In the genomic region with DNA sequence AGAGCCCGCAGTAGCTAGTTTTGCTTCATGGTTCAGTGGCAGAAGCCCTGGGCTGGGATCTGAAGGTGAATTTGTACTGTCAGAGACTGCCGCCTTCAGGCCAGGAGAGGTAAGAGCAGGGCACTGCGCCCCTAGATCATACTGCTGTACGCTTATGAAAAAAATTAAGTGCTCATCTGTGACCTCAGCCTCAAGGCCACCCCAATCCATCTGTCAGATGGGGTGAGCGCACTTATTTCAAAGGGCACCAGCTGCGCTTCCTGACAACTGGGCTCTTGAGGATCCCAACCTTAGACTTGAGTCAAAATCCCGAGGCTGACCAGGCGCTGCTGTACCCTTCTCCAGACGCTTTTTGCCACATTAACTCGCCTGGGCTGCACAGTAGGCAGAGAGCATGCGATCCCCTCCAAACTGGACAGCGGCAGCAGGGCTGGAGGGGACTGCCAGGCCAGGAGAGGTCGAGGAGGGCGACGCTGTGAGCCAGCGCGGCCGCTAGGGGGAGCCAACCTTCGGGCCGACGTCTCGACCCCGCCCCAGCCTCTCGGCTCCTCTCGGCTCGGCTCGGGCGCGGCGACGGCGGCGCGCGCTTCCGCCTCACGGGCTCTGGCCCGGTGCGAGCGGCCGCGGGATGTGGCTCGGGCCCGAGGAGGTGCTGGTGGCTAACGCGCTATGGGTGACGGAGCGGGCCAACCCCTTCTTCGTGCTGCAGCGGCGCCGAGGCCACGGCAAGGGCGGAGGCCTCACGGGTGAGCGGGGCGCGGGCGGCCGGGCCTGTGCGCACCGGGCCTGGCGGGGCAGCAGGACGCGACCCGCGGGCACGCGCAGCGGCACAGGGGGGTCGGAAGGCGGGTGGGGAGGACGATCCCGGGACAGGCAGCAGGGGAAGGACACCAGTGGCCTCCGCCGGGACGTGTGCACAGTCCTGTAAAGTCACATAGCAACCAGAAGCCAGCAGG, we compare ENCODE assay signal across 8 mouse cellular contexts. TPM values are rescaled to one million over a fixed set of nuclear protein-coding genes. Genes with fewer than 3 reads are reported as not detected.
DNase-seq lines count a peak whose midpoint lies in the region; ATAC-seq lines count a peak whose summit lies in the region.

TSS of gene Tbc1d9b (plus strand) at position 586 of the 956 bp plus-strand sequence.

- no peaks in the 10 kb centered on the region for H3K9me3 ChIP-seq in hindbrain, embryonic 16.5 days (ENCODE audit: control insufficient read depth, low read length)

- under 1% methylated on average over 70 of the region's 77 CpGs for WGBS in hindbrain, embryonic 16.5 days
- WGBS in macrophage (ENCODE audit: missing documents): 1% methylated on average over 74 of the region's 77 CpGs

- H3K4me1 ChIP-seq in hindbrain, embryonic 16.5 days (ENCODE audit: control insufficient read depth, insufficient read depth, low read depth, low read length): peaks cover 11% of the 10 kb centered on the region

- no peaks in the 10 kb centered on the region for H3K27me3 ChIP-seq in hindbrain, embryonic 16.5 days (replicated peaks; ENCODE audit: control insufficient read depth, insufficient read depth, low read length)

- H3K27ac ChIP-seq in hindbrain, embryonic 16.5 days (ENCODE audit: low read depth, low read length): peak within 1 kb of the TSS; percentile 88
- H3K27ac ChIP-seq in macrophage: peak within 1 kb of the TSS; percentile 82

- peak; percentile 85 for DNase-seq in T-cell, adult 2 months (ENCODE audit: low spot score)
- DNase-seq in cerebellum, postnatal 36 days: peak; percentile 93 to 94
- DNase-seq in gastrocnemius, adult 18-20 months (ENCODE audit: low spot score): peak; percentile 90
- peak; percentile 85 to 88 for DNase-seq in left cerebral cortex, adult 18-20 months (ENCODE audit: low spot score in 2 of 2)
- DNase-seq in right cerebral cortex, adult 18-20 months: peak; percentile 86
- DNase-seq in urinary bladder, postnatal 10 days (ENCODE audit: low spot score): peak; percentile 71

- peak within 1 kb of the TSS; percentile 76 for H3K4me2 ChIP-seq in hindbrain, embryonic 16.5 days (ENCODE audit: low read length)

- H3K4me3 ChIP-seq in hindbrain, embryonic 16.5 days (ENCODE audit: low read length): peak within 1 kb of the TSS; percentile 81
- H3K4me3 ChIP-seq in macrophage (ENCODE audit: inconsistent target): peak within 1 kb of the TSS; percentile 79

- ATAC-seq in hindbrain, embryonic 16.5 days: peak; percentile 91

- H3K9ac ChIP-seq in hindbrain, embryonic 16.5 days (ENCODE audit: low read depth, low read length): peak within 1 kb of the TSS; percentile 99

- H3K36me3 ChIP-seq in hindbrain, embryonic 16.5 days (ENCODE audit: control insufficient read depth, insufficient read depth, low read length): no peaks in the 10 kb centered on the region
- H3K36me3 ChIP-seq in macrophage (ENCODE audit: inconsistent target): peaks cover 7% of the 10 kb centered on the region

- H3K79me2 ChIP-seq in macrophage (ENCODE audit: inconsistent target): peaks cover 40% of the 10 kb centered on the region

RNA-seq across cellular contexts. Expression of gene Tbc1d9b, which starts in this region (rescaled TPM):
- total RNA-seq in gastrocnemius, adult 18-20 months (2021): 10 to 100 TPM; 21.3 to 22.8 TPM
- 36.0 and 41.9 TPM in 2 replicates for polyA plus RNA-seq in hindbrain, embryonic 16.5 days (2015; fragmentation: Nextera tagmentation; extraction: Ambion mirVana)
- 100 to 1,000 TPM; 131 TPM for total RNA-seq in left cerebral cortex, adult 18-20 months (2021)
- 100 to 1,000 TPM in 25 of 26 experiments, 10 to 100 TPM in 1; 83.8 to 354 (median 145) TPM for total RNA-seq in macrophage (2018; cell fraction: chromatin; rRNA removed)
- 10 to 100 TPM; 46.4 to 82.4 (median 64.2) TPM for total RNA-seq in macrophage (2018; cell fraction: cytosol; rRNA removed)
- total RNA-seq in macrophage (2018; cell fraction: nucleus; rRNA removed): 100 to 1,000 TPM in 17 of 26 experiments, 10 to 100 TPM in 9; 81.7 to 154 (median 106) TPM
- polyA plus RNA-seq in macrophage (2018): 44.0 to 64.7 TPM (median 64.2 TPM) in 3 replicates

Comparison
In these comparisons a context has a peak if more than half of its experiments do, and no peak if none do; other contexts are left out.
1. Peak in every context shown above with its lines: DNase-seq, ATAC-seq, H3K4me3 ChIP-seq and H3K27ac ChIP-seq.
2. RNA of gene Tbc1d9b (total RNA-seq): 131 TPM in left cerebral cortex, adult 18-20 months; 21.3 to 22.8 TPM in gastrocnemius, adult 18-20 months; every median in the first group is over 4 times any median in the second.